Mouse (Mus musculus): ENCODE results near the gene Shc1. TPM values are rescaled to one million over a fixed set of nuclear protein-coding genes. Genes with fewer than 3 reads are reported as not detected.

Shc1 gene
- 42.3 and 51.5 TPM in 2 replicates for polyA plus RNA-seq (2014; fragmentation: Nextera tagmentation; extraction: Ambion mirVana)

DNA sequence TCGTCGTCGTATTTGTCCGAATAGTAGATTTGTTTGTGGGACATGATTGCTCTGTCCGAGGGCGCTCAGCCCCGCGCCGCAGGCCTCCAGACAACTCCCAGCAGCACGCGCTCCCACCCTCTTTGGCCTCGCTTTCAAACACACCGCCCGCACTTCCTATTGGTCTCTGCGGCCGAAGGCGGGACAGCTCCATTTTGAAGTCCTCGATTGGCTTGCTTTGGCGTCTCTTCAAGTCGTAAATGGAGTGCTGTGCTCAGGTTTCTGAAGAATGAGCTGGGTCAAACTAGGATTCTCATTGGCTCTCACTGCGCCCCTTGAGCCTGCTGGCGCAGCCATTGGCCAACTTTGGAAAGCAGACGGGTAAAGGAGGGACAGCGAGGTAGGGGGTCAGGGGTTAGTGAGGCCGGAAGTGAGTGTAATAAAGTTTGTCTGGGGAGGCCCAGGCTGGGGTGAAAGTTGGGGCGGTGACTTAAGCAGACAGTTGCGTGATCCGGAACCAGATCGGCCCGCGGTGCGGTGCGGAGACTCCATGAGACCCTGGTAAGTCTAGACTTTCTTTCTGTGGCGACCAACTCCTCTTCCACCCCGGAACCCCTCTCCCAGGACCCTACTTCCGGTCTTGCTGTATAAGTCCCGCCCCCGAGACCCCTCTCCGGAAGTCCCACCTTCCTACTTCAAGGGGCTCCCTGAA, at the start of gene Shc1, which contains the start of gene Cks1b:
Gene Shc1, plus strand, starts transcription at position 274 of the 691 bp plus-strand sequence.
Gene Cks1b, minus strand, starts transcription at position 214 of the 691 bp plus-strand sequence.
- H3K36me3 ChIP-seq (ENCODE audit: control insufficient read depth, insufficient read depth, low read length), result peaks cover 20% of the 10 kb centered on the region
- peak within 1 kb of the TSS; percentile 90 for H3K4me2 ChIP-seq
- H3K9ac ChIP-seq (ENCODE audit: low read depth, low read length), result peak within 1 kb of the TSS; percentile 87
- peaks cover 20% of the 10 kb centered on the region for H3K4me1 ChIP-seq (ENCODE audit: control insufficient read depth, insufficient read depth, low read length)
- peak; percentile 89 for ATAC-seq (replicated peaks; ENCODE audit: insufficient number of reproducible peaks, low FRiP score, low TSS enrichment)
- H3K27ac ChIP-seq (ENCODE audit: low read depth, low read length), result peak within 1 kb of the TSS; percentile 97
- no peaks in the 10 kb centered on the region for H3K9me3 ChIP-seq (replicated peaks; ENCODE audit: control insufficient read depth, low read length)
- H3K27me3 ChIP-seq (ENCODE audit: control insufficient read depth, insufficient read depth, low read length), result no peaks in the 10 kb centered on the region
- under 1% methylated on average over 39 of the region's 39 CpGs for WGBS (ENCODE audit: insufficient replicate concordance)
- peak within 1 kb of the TSS; percentile 53 for H3K4me3 ChIP-seq (ENCODE audit: low read depth, low read length)

DNA sequence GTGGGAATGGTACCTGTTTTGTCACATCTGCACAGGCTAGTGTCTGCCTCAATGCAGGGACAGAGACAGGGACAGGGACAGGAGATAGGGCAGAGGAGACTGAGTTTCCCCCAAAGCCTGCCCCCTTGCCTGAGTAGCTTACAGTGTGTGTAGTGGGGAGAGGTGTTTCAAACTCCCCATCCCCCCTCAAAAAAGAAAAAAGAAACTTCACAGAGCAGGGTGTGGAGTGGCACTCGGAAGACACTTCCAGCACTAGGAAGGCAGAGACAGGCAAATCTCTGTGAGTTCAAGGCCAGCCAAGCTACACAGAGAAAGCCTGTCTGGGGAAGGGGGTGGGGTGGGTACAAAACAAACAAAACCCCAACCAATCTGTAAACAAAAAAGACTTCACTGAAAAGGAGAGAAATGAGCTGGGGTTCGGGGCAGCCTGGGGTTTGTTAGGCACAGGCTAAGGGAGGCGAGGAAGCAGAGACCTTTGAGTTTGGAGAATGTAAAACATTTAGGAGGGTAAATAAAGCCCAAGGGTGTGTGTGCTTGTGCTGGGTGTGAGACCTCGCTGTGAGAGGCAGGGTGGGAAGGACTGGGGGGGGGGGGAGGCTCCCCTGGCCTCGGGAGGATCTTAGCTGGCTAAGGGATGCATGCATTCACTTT, 44.5 kb upstream of the Shc1 start:
- WGBS (ENCODE audit: insufficient replicate concordance), result 35% methylated on average over 5 of the region's 5 CpGs
- H3K36me3 ChIP-seq (ENCODE audit: control insufficient read depth, insufficient read depth, low read length), result no peaks in the 10 kb centered on the region
- H3K9ac ChIP-seq (ENCODE audit: low read depth, low read length), result no peak overlapping the region
- ATAC-seq (replicated peaks; ENCODE audit: insufficient number of reproducible peaks, low FRiP score, low TSS enrichment), result no peak
- no peak overlapping the region for H3K4me3 ChIP-seq (ENCODE audit: low read depth, low read length)
- H3K4me2 ChIP-seq, result no peak overlapping the region
- no peak overlapping the region for H3K27ac ChIP-seq (ENCODE audit: low read depth, low read length)
- H3K4me1 ChIP-seq (ENCODE audit: control insufficient read depth, insufficient read depth, low read length), result peaks cover 9% of the 10 kb centered on the region; the same call in 1 of the 2 replicates
- H3K27me3 ChIP-seq (ENCODE audit: control insufficient read depth, insufficient read depth, low read length), result peaks cover 3% of the 10 kb centered on the region; the same call in 1 of the 2 replicates
- H3K9me3 ChIP-seq (replicated peaks; ENCODE audit: control insufficient read depth, low read length), result no peaks in the 10 kb centered on the region

DNA sequence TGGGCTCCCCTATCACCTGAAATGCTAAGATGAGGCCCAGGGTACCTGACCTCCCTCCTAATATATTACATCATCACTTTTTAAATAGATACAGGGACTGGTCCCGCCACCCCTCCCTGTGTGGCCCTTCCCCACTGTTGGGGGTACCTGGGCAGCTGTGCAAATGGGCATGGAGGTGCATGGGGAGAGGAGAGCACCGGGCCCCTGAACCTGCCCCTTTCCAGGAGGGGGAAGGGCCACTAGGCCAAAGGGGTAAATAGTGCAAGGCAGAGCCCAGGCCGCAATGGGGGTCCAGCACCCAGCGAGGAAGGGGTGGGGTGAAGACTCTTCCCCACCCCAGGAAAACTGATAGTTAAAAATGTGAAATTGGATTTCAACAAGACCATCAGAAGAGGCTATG, 40.4 kb upstream of the Shc1 start:
- Histone ChIP-seq H3K4me1 (ENCODE audit: control insufficient read depth, insufficient read depth, low read length) (peaks cover 12% of the 10 kb centered on the region; the same call in 1 of the 2 replicates), H3K27me3 (ENCODE audit: control insufficient read depth, insufficient read depth, low read length) (no peaks in the 10 kb centered on the region), H3K4me2 (peak overlapping the region; percentile 81), H3K9ac (ENCODE audit: low read depth, low read length) (peak overlapping the region; percentile 77; the same call in 1 of the 2 replicates), H3K4me3 (ENCODE audit: low read depth, low read length) (peak overlapping the region; percentile 64; the same call in 1 of the 2 replicates), H3K27ac (ENCODE audit: low read depth, low read length) (no peak overlapping the region), H3K9me3 (replicated peaks; ENCODE audit: control insufficient read depth, low read length) (no peaks in the 10 kb centered on the region), H3K36me3 (ENCODE audit: control insufficient read depth, insufficient read depth, low read length) (no peaks in the 10 kb centered on the region)
- ATAC-seq (replicated peaks; ENCODE audit: insufficient number of reproducible peaks, low FRiP score, low TSS enrichment), result no peak
- WGBS (ENCODE audit: insufficient replicate concordance), result 72% methylated on average over 4 of the region's 4 CpGs

DNA sequence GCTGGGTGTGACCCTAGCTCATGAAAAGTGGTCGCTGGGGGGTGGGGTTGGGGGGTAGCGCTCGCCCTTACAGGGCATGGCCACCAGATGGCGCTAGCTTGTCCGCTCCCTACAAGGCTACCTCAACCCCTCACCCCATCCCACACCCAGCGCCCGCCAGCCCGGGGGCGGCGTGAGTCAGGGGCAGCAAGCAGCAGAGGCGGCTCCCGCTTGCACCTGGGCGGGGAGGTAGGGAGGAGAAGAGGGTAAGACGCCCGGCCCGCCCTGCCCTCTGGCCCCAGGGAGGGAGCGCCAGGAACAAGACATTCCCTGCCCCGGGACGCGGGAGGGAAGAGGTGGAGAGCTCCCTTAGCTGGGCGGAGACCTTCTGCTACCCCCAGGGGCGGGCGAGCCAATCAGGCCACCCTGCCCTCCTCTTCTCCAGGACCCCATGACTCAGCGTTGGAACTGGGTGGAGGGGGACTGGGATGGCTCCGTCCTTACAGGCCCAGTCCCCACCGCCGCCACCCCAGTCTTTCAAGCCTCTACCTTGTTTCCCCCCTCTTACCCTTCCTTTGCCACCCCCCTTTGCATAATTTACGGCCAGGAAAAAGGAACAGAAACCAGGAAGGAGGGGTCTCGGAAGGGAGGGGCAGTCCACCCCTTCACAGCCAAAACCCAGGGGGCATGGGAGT, 39.7 kb upstream of the Shc1 start:
- Histone ChIP-seq H3K4me2 (peak overlapping the region; percentile 81), H3K9ac (ENCODE audit: low read depth, low read length) (peak overlapping the region; percentile 77), H3K27me3 (ENCODE audit: control insufficient read depth, insufficient read depth, low read length) (no peaks in the 10 kb centered on the region), H3K9me3 (replicated peaks; ENCODE audit: control insufficient read depth, low read length) (no peaks in the 10 kb centered on the region), H3K4me1 (ENCODE audit: control insufficient read depth, insufficient read depth, low read length) (peaks cover 12% of the 10 kb centered on the region; the same call in 1 of the 2 replicates), H3K27ac (ENCODE audit: low read depth, low read length) (no peak overlapping the region), H3K4me3 (ENCODE audit: low read depth, low read length) (peak overlapping the region; percentile 64), H3K36me3 (ENCODE audit: control insufficient read depth, insufficient read depth, low read length) (no peaks in the 10 kb centered on the region)
- peak; percentile 82 for ATAC-seq (replicated peaks; ENCODE audit: insufficient number of reproducible peaks, low FRiP score, low TSS enrichment)
- 1% methylated on average over 29 of the region's 29 CpGs for WGBS (ENCODE audit: insufficient replicate concordance)

DNA sequence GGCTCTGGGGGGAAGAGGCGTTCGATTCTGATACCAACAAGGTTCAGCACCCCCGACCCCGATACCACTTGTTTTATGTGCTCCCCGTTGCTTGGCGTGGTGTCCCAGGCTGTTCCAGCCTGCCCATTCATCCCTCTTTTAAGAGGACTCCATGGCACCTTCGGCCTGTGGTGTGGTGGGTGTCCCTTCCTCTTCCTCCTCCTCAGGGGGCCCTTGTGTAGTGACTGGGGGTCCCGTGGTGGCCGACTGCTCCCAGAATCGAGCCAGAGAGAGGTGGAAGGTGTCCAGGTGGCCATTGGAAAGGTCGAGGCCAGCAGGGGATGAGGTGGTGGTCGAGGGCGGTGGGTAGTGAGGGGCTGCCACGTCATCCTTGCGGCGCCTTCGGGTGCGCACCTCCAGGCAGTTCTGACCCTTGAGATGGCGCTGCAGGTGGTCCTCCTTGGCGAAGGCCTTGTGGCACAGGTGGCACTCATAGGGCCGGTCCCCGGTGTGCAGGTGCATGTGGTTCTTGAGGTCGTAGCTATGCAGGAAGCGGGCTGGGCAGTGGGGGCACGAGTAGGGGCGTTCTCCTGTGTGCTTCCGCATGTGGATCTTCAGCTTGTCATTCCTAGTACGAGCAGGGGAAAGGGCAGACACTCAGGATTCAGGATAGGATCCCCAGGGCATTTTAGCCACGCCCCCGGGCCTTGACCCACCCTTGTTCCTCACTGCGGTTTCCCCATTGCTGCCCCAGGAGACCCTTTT, 38.7 kb upstream of the Shc1 start:
- H3K36me3 ChIP-seq (ENCODE audit: control insufficient read depth, insufficient read depth, low read length), result no peaks in the 10 kb centered on the region
- peaks cover 13% of the 10 kb centered on the region; the same call in 1 of the 2 replicates for H3K4me1 ChIP-seq (ENCODE audit: control insufficient read depth, insufficient read depth, low read length)
- no peak overlapping the region for H3K27ac ChIP-seq (ENCODE audit: low read depth, low read length)
- no peaks in the 10 kb centered on the region for H3K9me3 ChIP-seq (replicated peaks; ENCODE audit: control insufficient read depth, low read length)
- ATAC-seq (replicated peaks; ENCODE audit: insufficient number of reproducible peaks, low FRiP score, low TSS enrichment), result no peak
- no peaks in the 10 kb centered on the region for H3K27me3 ChIP-seq (ENCODE audit: control insufficient read depth, insufficient read depth, low read length)
- 85% methylated on average over 31 of the region's 31 CpGs for WGBS (ENCODE audit: insufficient replicate concordance)
- no peak overlapping the region for H3K4me3 ChIP-seq (ENCODE audit: low read depth, low read length)
- H3K9ac ChIP-seq (ENCODE audit: low read depth, low read length), result no peak overlapping the region
- no peak overlapping the region for H3K4me2 ChIP-seq

DNA sequence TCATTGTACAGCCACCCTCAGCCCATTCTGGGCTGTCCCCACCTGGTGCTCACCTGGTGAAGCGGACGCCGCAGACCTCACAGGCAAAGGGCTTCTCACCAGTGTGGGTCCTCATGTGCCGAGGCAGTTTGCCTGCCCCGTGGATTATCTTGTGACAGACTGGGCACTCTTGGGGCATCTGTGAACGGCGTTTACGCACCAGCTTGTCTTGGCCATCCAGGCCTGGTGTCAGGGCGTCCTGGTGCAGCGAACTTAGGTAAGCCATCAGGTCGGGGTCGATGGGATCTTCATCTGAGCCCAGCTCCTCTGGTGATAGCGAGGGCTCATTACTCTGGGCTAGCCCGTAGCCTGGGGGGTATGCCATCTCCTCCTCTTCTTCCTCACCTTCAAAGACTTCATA, 38.0 kb upstream of the Shc1 start:
- no peak overlapping the region for H3K4me3 ChIP-seq (ENCODE audit: low read depth, low read length)
- no peak for ATAC-seq (replicated peaks; ENCODE audit: insufficient number of reproducible peaks, low FRiP score, low TSS enrichment)
- WGBS (ENCODE audit: insufficient replicate concordance), result 91% methylated on average over 14 of the region's 14 CpGs
- H3K4me1 ChIP-seq (ENCODE audit: control insufficient read depth, insufficient read depth, low read length), result peaks cover 16% of the 10 kb centered on the region; the same call in 1 of the 2 replicates
- H3K9ac ChIP-seq (ENCODE audit: low read depth, low read length), result no peak overlapping the region
- H3K27me3 ChIP-seq (ENCODE audit: control insufficient read depth, insufficient read depth, low read length), result no peaks in the 10 kb centered on the region
- no peak overlapping the region for H3K4me2 ChIP-seq
- H3K36me3 ChIP-seq (ENCODE audit: control insufficient read depth, insufficient read depth, low read length), result no peaks in the 10 kb centered on the region
- no peaks in the 10 kb centered on the region for H3K9me3 ChIP-seq (replicated peaks; ENCODE audit: control insufficient read depth, low read length)
- no peak overlapping the region for H3K27ac ChIP-seq (ENCODE audit: low read depth, low read length)

DNA sequence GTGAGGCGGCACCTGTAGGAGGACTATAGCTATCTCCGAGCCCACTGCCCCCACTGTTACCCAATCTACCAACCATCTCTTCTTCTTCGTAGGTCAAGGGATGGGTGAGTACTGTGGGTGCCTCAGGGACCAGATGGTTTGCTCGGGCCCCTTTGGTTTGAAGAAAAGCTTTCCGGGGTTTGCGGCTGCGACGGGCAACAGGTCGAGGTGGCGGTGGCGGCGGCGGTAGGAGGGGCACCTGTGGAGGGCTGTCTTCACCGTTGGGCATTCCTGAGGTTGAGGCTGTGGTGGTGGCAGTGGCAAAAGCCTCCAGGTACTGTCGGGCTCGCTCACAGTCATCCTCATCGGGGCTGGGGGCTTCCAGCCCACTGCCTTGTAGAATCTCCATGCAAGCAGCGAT, 37.5 kb upstream of the Shc1 start:
- no peak overlapping the region for H3K27ac ChIP-seq (ENCODE audit: low read depth, low read length)
- H3K36me3 ChIP-seq (ENCODE audit: control insufficient read depth, insufficient read depth, low read length), result no peaks in the 10 kb centered on the region
- H3K9me3 ChIP-seq (replicated peaks; ENCODE audit: control insufficient read depth, low read length), result no peaks in the 10 kb centered on the region
- H3K9ac ChIP-seq (ENCODE audit: low read depth, low read length), result no peak overlapping the region
- H3K4me1 ChIP-seq (ENCODE audit: control insufficient read depth, insufficient read depth, low read length), result peaks cover 16% of the 10 kb centered on the region; the same call in 1 of the 2 replicates
- no peaks in the 10 kb centered on the region for H3K27me3 ChIP-seq (ENCODE audit: control insufficient read depth, insufficient read depth, low read length)
- ATAC-seq (replicated peaks; ENCODE audit: insufficient number of reproducible peaks, low FRiP score, low TSS enrichment), result no peak
- H3K4me3 ChIP-seq (ENCODE audit: low read depth, low read length), result no peak overlapping the region
- no peak overlapping the region for H3K4me2 ChIP-seq
- 90% methylated on average over 18 of the region's 18 CpGs for WGBS (ENCODE audit: insufficient replicate concordance)

DNA sequence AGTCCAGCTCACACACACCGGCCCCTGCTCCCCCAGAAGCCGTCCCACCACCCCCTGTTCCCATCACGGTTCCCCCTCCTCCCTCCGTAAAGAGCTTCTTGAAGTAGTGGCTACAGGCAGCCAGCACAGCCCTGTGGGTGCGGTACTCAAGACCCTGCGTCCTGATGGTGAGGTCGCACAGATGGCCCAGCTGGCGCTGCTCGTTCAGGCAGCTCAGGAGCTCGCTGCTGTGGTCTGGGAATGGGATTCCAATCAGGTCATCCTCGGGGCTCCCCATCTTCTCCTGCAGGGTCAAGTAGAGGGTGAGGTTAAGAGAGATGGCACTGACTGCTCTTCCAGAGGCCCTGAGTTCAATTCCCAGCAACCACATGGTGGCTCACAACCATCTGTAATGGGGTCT, 37.0 kb upstream of the Shc1 start:
- Histone ChIP-seq H3K9ac (ENCODE audit: low read depth, low read length) (no peak overlapping the region), H3K36me3 (ENCODE audit: control insufficient read depth, insufficient read depth, low read length) (no peaks in the 10 kb centered on the region), H3K9me3 (replicated peaks; ENCODE audit: control insufficient read depth, low read length) (no peaks in the 10 kb centered on the region), H3K4me2 (no peak overlapping the region), H3K27me3 (ENCODE audit: control insufficient read depth, insufficient read depth, low read length) (no peaks in the 10 kb centered on the region), H3K27ac (ENCODE audit: low read depth, low read length) (no peak overlapping the region), H3K4me3 (ENCODE audit: low read depth, low read length) (no peak overlapping the region), H3K4me1 (ENCODE audit: control insufficient read depth, insufficient read depth, low read length) (peaks cover 16% of the 10 kb centered on the region; the same call in 1 of the 2 replicates)
- ATAC-seq (replicated peaks; ENCODE audit: insufficient number of reproducible peaks, low FRiP score, low TSS enrichment), result no peak
- WGBS (ENCODE audit: insufficient replicate concordance), result 81% methylated on average over 11 of the region's 11 CpGs
